Mouse (Mus musculus): ENCODE data around the gene Manf. TPM values are rescaled to one million over a fixed set of nuclear protein-coding genes. Genes with fewer than 3 reads are reported as not detected.

Manf gene
- 7.0 and 11.1 TPM in 2 replicates for polyA plus RNA-seq (2012; rRNA removed)

GRCm38 (mm10) chr9:106891829-106892551, at the start of gene Manf:
Gene Manf (minus strand): TSS chr9:106891979.

GRCm38 (mm10) chr9:106886828-106887702, 4.7 kb downstream of the Manf start, which contains the start of gene Rbm15b:
Gene Rbm15b (minus strand): TSS chr9:106887428.

GRCm38 (mm10) chr9:106821618-106822380, 70.0 kb downstream of the Manf start, which contains the start of gene Dcaf1:
Gene Dcaf1 (plus strand): TSS chr9:106821874.

GRCm38 (mm10) chr9:106788812-106789321, 102.9 kb downstream of the Manf start, which contains the start of gene Rad54l2:
Gene Rad54l2 (minus strand): TSS chr9:106789194.

Other genes starting within 250 kb of the Manf start
- not detected in 2 replicates for gene Grm2, start 235.9 kb downstream of the Manf start, polyA plus RNA-seq (2012; rRNA removed)
- 61.4 and 82.8 TPM in 2 replicates for gene Tex264, start 206.1 kb downstream of the Manf start, polyA plus RNA-seq (2012; rRNA removed)
- gene Rad54l2, start 102.8 kb downstream of the Manf start, polyA plus RNA-seq (2012; rRNA removed), result 17.3 and 17.6 TPM in 2 replicates
- gene Dcaf1, start 70.1 kb downstream of the Manf start, polyA plus RNA-seq (2012; rRNA removed), result 2.1 and 3.2 TPM in 2 replicates
- gene Rbm15b, start 4.6 kb downstream of the Manf start, polyA plus RNA-seq (2012; rRNA removed), result 5.0 and 7.1 TPM in 2 replicates